Mouse (Mus musculus) skeletal muscle tissue, adult 2 months (tissue): ENCODE results near the gene Olfr1301.

ENCODE experiments used
- DNase-seq: peaks from one replicate; pipeline ENCODE4 v3.0.0-alpha.2; 2012; ENCODE audit warnings: low read depth, low spot score

Gene Olfr1301

DNA sequence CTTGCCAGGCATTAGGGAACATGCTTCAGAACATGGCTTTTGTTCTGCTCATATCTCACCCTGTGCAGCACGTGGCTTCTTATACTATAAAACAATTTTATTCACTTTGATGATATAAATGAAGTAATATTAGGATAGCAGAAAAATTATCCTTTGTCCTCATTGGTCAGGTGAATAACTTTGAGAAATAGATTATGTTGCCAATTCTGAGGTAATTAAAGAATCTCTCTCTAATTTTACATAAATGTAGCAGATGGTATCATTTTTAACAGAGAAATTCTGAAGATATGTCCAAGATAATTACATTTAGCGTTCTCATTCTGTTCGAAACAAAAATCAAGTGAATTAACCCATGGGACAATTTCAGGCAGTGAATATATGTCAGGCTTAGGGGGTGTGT is at the start of gene Olfr1301:
Gene Olfr1301 (plus strand): TSS at position 301 of the 400 bp plus-strand sequence.
- DNase-seq, result no peak

DNA sequence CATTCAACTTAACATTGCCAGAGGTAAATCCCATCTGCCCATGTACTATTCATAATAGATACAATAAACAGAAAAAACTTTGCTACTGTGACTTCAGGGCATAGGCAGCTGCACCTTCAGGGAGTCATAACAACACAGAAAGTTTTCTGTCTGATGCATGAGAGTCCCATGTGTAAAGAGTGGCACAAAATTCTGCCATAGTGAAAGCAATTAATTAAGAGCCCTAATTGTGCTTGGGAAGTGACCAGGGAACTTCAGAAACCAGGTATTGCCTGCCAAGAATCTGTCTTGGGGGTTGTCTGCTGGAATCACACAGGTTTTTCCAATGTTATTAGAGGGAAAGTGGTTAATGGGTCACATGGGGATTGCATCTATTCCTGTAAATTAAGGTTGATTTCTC is 24.1 kb upstream of the Olfr1301 start:
- no peak for DNase-seq

DNA sequence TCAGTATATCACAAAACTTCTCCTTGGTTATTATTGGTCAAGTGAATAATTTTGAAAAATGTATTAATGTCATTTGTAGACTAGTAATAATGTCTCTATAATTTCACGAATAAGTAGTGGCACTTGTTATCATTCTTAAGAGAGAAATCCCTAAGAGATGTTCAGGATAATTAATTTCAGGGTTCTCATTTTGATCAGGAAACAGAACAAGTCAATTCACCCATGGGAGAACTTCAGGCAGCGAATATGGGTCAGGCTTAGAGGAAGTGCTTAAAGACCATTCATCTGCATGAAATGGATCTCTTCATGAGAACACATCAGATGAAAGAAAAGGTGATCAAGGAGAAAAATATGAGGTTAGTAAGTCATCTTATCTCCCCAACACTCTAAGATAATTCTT is 26.3 kb downstream of the Olfr1301 start, which contains the start of gene Olfr1302:
Gene Olfr1302 (plus strand): TSS at position 301 of the 400 bp plus-strand sequence.
- DNase-seq, result no peak
